Mouse (Mus musculus): ENCODE results near the gene Mfap4.

- no peak for TF ChIP-seq POLR2A (IDR thresholded peaks at IDR 0.05; ENCODE audit: insufficient read depth, low read depth, low read length)
- TF ChIP-seq CTCF (IDR thresholded peaks at IDR 0.05; ENCODE audit: insufficient read depth, low read depth, low read length) = no peak
Measured at GRCm38 (mm10) chr11:61468534-61468933, 16.7 kb upstream of the Mfap4 start.

Data from olfactory bulb, adult 2 months (tissue).